Mouse (Mus musculus) megakaryocyte-erythroid progenitor cell, adult 5-6 weeks (primary cell): Measurements from ENCODE around the gene Loxl1. TPM values are rescaled to one million over a fixed set of nuclear protein-coding genes. Genes with fewer than 3 reads are reported as not detected.

Source experiments
- ATAC-seq: replicated peaks from 2 replicates; pipeline ENCODE4 v1.8.0; 2016; ENCODE audit warnings: mild to moderate bottlenecking, inconsistent platforms; ENCODE audit not compliant: severe bottlenecking, poor library complexity, low FRiP score, low TSS enrichment
- total RNA-seq, 2 experiments: library from RNA; stranded (forward) in 1 of 2; stranded (reverse) in 1 of 2; fragments of 200-1000, 215-1000 nt in 1 of 2; fragments of >200 nt in 1 of 2; fragmentation: Nextera tagmentation in 1 of 2; gene quantifications; 2 replicates each; pipeline ENCODE4 v1.2.3; 2014 to 2017

Gene Loxl1
- total RNA-seq, 2 experiments from 2014 or later, result not detected

GRCm38 (mm10) chr9:58314682-58315360 is 1.8 kb upstream of the Loxl1 start:
- ATAC-seq, result no peak

- no peak for ATAC-seq
Observed at GRCm38 (mm10) chr9:58312196-58312943, 616 bp downstream of the Loxl1 start.

DNA sequence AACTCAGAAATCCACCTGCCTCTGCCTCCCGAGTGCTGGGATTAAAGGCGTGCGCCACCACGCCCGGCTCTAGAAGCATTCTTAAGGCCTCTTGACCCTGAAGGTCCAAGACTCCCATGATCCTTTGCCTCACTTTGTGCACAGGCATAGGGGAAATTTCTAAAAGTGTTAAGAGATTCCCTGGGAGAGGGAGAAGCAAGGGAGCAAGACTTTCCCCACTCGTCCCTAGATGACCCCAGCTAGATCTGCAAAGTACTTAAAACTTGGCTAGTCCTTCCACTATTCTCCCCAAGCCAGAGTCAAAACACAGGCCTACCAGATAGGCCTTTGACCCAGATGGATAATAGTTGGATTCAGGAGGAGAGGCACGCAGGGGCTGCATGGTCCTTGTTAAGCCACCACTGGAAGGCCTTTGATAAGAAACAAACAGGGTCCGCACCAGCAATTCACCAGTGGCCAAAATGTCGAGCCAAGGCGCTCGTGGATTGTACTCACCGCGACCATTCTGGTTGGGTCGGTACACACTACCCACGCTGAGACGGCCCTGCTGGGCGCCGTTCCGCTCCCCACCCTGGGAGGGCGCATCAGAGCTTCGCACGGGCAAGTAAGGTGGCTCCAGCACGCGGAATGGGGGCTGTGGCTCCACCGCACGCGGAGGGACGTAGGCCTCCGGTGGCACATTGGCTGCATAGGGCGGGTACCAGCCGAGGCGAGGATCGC is 1.6 kb downstream of the Loxl1 start:
- ATAC-seq, result no peak

DNA sequence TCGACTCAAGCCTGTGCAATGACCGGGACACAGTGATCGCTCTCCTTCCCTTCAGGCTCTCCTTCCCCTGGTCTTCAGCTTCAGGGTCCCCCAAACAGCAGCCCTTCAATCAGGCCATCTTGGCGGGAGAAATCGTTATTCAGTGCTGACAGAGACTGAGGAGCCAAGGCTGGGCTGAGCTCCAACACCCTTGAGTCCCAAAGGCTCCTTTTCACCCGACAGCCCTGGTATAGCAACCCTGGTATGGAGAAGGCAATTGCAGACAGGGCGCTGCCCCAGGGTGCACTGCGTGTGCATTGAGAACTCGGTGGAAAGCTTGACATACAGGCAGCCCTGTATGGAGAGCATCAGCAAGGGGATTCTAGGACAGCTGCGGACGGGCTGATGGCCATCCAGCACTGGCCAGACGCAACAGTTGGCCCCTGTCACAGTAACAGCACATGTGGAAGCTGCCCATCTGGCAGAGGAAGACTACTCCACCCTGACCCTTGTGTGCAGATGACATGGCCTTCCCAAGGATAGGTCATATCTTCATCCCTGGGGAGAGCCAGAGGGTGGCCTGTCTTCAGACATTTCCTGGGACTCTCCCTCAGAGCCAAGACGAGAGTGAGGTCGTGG is 2.8 kb downstream of the Loxl1 start:
- ATAC-seq, result no peak

DNA sequence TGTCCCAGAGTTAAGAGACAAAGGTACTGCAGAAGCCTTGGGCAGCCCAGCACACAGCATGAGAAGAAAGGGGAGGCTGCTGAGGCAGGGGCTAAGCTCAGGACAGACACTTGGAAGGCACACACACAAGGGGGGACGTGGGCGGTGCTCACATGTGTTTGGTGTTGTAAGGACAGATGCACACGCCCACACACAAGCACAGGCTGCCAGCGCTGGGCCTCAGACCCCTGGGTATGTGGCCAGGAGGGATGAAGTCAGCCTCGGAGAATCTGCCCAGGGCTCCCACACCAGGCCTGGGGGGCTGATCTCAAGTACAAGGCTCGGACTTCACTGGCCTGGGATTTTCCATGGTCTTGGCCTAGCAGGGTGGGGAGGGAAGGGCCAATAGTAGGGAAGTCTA is 4.6 kb downstream of the Loxl1 start:
- no peak for ATAC-seq

- no peak for ATAC-seq
Observed at GRCm38 (mm10) chr9:58305686-58306085, 7.3 kb downstream of the Loxl1 start.

DNA sequence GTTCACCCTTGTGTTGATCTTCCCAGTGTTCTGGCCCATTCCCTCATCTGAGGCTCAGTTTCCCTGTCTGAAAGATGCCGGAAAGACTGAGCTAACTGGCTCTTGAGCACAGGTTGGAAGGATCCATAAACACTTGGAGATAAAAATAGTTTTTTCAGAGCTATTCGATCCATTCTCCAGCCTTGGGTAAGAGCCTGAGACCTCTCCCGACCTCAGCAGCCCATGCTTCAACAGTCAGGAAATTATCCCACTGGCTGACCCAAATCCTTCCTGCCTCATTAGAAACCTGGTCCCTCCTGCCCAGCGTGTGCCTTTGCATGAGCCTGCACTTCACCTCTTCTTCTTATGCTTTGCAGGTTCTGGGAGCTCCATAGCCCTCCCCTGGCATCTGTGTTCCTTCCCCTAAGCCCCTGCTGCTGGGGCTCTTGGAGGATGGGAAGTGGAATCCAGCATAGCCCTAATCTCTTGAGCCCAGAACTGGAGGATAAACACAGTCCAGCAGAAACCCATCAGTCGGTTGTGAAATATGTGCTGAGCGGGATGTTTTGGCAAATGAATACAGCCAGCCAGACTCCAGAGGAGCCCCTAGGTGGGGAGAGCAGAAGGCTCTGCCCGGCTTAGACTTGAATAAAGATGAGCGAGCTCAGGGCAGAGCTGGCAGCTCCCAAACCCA is 9.3 kb downstream of the Loxl1 start:
- no peak for ATAC-seq

- no peak for ATAC-seq
Observed at GRCm38 (mm10) chr9:58303115-58303514, 9.9 kb downstream of the Loxl1 start.

DNA sequence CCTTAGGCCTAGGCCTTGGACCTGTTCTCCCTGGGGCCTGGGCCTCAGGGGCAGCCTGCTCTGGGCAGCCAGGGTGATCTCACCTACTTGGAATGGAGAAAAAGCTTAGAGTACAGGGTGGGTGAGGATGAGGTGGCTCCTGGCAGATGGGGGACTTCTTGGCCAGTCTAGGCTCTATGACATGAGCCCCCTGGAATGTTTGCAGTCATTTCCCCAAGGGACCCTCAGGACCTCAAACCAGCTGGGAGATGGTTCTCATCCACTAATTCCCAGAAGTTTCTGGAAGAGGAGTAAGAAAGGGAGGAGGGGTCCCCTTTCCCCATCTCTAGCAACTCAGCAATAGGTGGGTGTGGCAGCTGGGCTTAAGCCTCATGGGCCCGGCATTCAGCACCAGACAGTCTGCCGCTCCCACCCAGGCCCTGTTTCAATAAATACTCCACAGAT is 13.6 kb downstream of the Loxl1 start:
- ATAC-seq, result no peak

DNA sequence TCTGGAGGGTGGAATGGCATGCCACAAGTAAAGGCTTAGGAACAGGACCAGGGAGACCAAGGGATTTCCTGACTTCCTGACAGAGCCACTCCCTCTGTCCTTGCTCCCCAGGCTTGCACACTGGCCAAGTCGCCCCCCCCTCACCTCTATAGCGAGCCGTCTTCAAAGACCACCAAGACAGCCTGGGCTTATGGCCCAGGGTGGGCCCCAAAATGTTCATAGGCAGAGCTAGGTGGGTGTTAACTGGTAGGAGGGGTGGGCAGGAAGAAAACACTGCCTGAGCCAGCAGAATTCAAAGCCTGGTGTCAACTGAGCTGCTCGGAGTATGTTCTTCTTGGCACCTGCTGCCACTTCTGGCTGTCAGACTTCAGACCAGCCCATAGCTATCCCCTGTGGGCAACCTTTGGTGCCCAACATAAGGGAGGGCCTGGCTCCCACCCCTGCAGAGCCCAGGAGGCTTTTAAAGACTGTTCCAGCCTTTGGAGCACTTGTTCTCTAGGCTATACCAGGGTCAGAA is 15.0 kb downstream of the Loxl1 start:
- no peak for ATAC-seq

DNA sequence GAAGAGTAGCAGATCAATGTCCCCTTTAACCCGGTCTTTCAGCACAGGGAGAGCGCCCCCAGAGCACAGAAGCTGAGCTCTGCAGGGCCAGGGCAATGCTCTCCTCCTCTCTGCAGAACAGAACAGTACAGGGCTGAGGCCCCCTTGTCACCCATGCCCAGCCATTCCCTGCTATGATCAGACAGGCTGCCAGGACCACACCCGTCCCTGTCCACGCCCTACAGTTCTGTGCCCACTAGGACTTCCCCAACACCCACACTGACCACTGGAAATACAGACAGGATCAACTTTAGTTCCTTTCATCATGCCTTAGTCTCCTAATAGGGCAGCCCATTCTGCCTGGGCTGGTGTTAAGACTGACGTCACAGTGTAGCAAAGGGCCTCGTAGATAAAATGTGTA is 15.9 kb downstream of the Loxl1 start:
- ATAC-seq, result no peak

GRCm38 (mm10) chr9:58295766-58296361 is 17.1 kb downstream of the Loxl1 start:
- no peak for ATAC-seq

DNA sequence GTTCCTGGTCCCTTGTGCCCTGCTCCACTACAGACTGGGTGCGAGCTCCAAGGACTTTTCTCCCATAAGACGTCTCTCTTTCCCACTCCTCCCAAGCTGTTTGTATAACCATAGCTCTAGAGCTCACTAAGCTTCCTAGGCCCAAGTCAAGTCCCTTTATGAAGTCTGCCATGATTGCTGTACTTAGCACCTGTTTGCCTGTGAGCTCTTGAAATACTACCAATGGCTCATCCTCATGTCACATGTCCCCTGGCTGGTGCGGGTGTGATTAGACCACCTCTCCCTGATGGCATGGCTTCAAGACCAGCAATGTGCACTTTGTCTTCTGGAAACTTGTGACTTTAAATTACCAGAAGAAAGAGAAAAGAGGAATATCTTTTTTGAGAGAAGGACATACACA is 17.6 kb downstream of the Loxl1 start:
- no peak for ATAC-seq

DNA sequence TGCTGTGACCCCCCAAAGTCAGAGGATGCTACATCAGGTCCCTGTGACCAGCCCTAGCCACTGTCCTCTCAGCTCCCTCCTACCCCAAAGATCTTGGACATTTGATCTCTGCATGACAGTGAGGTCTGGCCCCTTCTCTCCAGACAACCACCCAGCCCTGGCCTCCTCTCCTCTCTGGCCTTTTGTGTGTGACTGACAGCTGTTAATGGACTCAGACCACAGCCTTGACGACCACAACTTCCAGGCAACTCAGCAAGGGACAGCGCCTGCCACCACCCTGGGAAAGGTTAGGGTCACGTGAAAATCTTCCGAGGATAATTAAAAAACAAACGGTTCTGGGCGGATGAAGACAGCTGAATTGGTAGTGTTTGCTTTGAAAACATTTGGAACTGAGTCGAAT is 18.5 kb downstream of the Loxl1 start:
- ATAC-seq, result no peak

- no peak for ATAC-seq
Observed at GRCm38 (mm10) chr9:58289901-58290300, 23.1 kb downstream of the Loxl1 start.

DNA sequence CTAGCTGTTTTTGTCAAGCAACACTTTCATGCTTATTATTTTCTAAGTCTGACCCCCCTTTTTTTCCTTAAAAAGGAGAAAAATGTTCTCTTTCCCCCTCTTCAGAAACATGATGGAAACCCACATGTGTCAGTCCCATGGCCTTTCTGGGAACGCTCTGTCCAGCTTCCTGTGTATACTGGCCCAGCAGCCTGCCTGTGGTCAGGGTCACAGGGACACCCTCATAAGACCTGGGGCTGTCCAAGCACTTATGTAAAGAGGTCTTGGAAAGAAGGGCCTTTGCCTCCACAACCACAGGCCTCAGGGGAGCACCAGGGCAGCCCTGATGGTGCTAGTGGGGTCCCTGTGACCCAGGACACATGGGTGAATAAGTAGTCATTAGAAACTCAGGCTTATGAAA is 23.9 kb downstream of the Loxl1 start:
- ATAC-seq, result no peak

GRCm38 (mm10) chr9:58283431-58283830 is 29.6 kb downstream of the Loxl1 start:
- ATAC-seq, result no peak

- no peak for ATAC-seq
Observed at GRCm38 (mm10) chr9:58281597-58281996, 31.4 kb downstream of the Loxl1 start.
